Mouse (Mus musculus): Measurements from ENCODE around the gene Rimklb.

GRCm38 (mm10) chr6:122505041-122505440 is 6.5 kb upstream of the Rimklb start:
- TF ChIP-seq CTCF (conservative IDR thresholded peaks at IDR 0.05; ENCODE audit: insufficient read depth, insufficient read length, low read depth, low read length): no peak
- no peak for TF ChIP-seq POLR2A (IDR thresholded peaks at IDR 0.05; ENCODE audit: low read depth, low read length)
